Mouse (Mus musculus) adrenal gland, postnatal 14 days (tissue): Measurements from ENCODE around the gene Phactr2. TPM values are rescaled to one million over a fixed set of nuclear protein-coding genes. Genes with fewer than 3 reads are reported as not detected.
A peak's percentile ranks its signal among the peaks of the same experiment; 100 is the strongest.
"Not testable (repeated sequence)": the region's sequence is repeated elsewhere in the genome, so short reads cannot be mapped to it uniquely, and the experiment has no call there.

ENCODE experiments used
- DNase-seq: peaks from one replicate; pipeline ENCODE4 v3.0.0; 2021; ENCODE audit warnings: mixed read lengths
- total RNA-seq: library from RNA; stranded (reverse); gene quantifications from 2 replicates; pipeline ENCODE4 v1.2.3, GENCODE M21; 2021

Gene Phactr2
- total RNA-seq, 1 experiment from 2014 or later = 26.3 TPM

- DNase-seq = no peak
Observed at GRCm38 (mm10) chr10:13209930-13210637, 264.1 kb downstream of the Phactr2 start.

GRCm38 (mm10) chr10:13209506-13209905 is 264.7 kb downstream of the Phactr2 start:
- DNase-seq = no peak

- DNase-seq = no peak
Observed at GRCm38 (mm10) chr10:13209061-13209460, 265.2 kb downstream of the Phactr2 start.

GRCm38 (mm10) chr10:13201741-13202293 is 272.4 kb downstream of the Phactr2 start:
- no peak for DNase-seq

GRCm38 (mm10) chr10:13200862-13201261 is 273.4 kb downstream of the Phactr2 start:
- DNase-seq = no peak

- no peak for DNase-seq
Observed at GRCm38 (mm10) chr10:13199234-13199633, 275.0 kb downstream of the Phactr2 start.

- DNase-seq = no peak
Observed at GRCm38 (mm10) chr10:13196872-13197507, 277.2 kb downstream of the Phactr2 start.

GRCm38 (mm10) chr10:13193496-13193895 is 280.7 kb downstream of the Phactr2 start:
- DNase-seq = not testable (repeated sequence)

GRCm38 (mm10) chr10:13192731-13193351 is 281.4 kb downstream of the Phactr2 start, which contains the start of gene Ltv1:
Gene Ltv1 (minus strand): TSS chr10:13193168.
- DNase-seq = peak; percentile 98

GRCm38 (mm10) chr10:13189881-13190280 is 284.3 kb downstream of the Phactr2 start:
- no peak for DNase-seq

- DNase-seq = no peak
Observed at GRCm38 (mm10) chr10:13186754-13187153, 287.5 kb downstream of the Phactr2 start.

- DNase-seq = no peak
Observed at GRCm38 (mm10) chr10:13184170-13184766, 289.9 kb downstream of the Phactr2 start.

GRCm38 (mm10) chr10:13180211-13180610 is 294.0 kb downstream of the Phactr2 start:
- no peak for DNase-seq

- DNase-seq = no peak
Observed at GRCm38 (mm10) chr10:13177973-13178624, 296.1 kb downstream of the Phactr2 start, which contains the start of gene Zc2hc1b. Gene Zc2hc1b (minus strand): TSS chr10:13178023.

GRCm38 (mm10) chr10:13175866-13176265 is 298.3 kb downstream of the Phactr2 start:
- DNase-seq = no peak

- DNase-seq = no peak
Observed at GRCm38 (mm10) chr10:13172798-13173221, 301.4 kb downstream of the Phactr2 start.

GRCm38 (mm10) chr10:13171461-13171860 is 302.8 kb downstream of the Phactr2 start:
- DNase-seq = no peak

GRCm38 (mm10) chr10:13170739-13171448 is 303.3 kb downstream of the Phactr2 start:
- DNase-seq = no peak

- DNase-seq = no peak
Observed at GRCm38 (mm10) chr10:13168461-13168860, 305.8 kb downstream of the Phactr2 start.

GRCm38 (mm10) chr10:13162031-13162430 is 312.2 kb downstream of the Phactr2 start:
- DNase-seq = no peak

GRCm38 (mm10) chr10:13160913-13161312 is 313.3 kb downstream of the Phactr2 start:
- DNase-seq = no peak
